Mouse (Mus musculus) E14TG2a.4 (cell line): ENCODE data around the gene Mtch2.

Source experiments
- H3K27me3 ChIP-seq: 2 replicates; pipeline ENCODE4 v1.6.1; 2014; ENCODE audit warnings: low read length, control low read depth; ENCODE audit not compliant: insufficient read depth
- H3K36me3 ChIP-seq: 2 replicates; pipeline ENCODE4 v1.6.1; 2014; ENCODE audit warnings: low read length, control low read depth; ENCODE audit not compliant: insufficient read depth
- H3K4me1 ChIP-seq: replicated peaks from 2 replicates; pipeline ENCODE4 v1.6.1; 2014; ENCODE audit warnings: low read depth, low read length, control low read depth
- H3K4me3 ChIP-seq: replicated peaks from 2 replicates; pipeline ENCODE4 v1.5.1; 2014; ENCODE audit warnings: mild to moderate bottlenecking, low read length
- H3K9me3 ChIP-seq: 2 replicates; pipeline ENCODE4 v1.6.1; 2014; ENCODE audit warnings: low read length, control low read depth
- CTCF ChIP-seq: conservative IDR thresholded peaks from 2 replicates; pipeline ENCODE4 v1.5.1; 2014; ENCODE audit warnings: low read length
- NANOG ChIP-seq: IDR thresholded peaks from 2 replicates; pipeline ENCODE4 v1.6.1; 2014; ENCODE audit warnings: borderline replicate concordance, low read length, mixed read lengths
- POU5F1 ChIP-seq: IDR thresholded peaks from 2 replicates; pipeline ENCODE4 v1.6.1; 2014; ENCODE audit warnings: low read length, borderline replicate concordance

Mtch2 gene

GRCm38 (mm10) chr2:90846955-90847680 is at the start of gene Mtch2:
Gene Mtch2, plus strand, starts transcription at chr2:90847155.
- H3K9me3 ChIP-seq = no peaks in the 10 kb centered on the region
- H3K4me1 ChIP-seq = peaks cover 34% of the 10 kb centered on the region
- TF ChIP-seq NANOG (no peak), CTCF (no peak), POU5F1 (no peak)
- H3K4me3 ChIP-seq = peak within 1 kb of the TSS; percentile 95
- peaks cover 33% of the 10 kb centered on the region for H3K36me3 ChIP-seq
- H3K27me3 ChIP-seq = no peaks in the 10 kb centered on the region

GRCm38 (mm10) chr2:90808241-90809126 is 38.5 kb upstream of the Mtch2 start:
- Histone ChIP-seq H3K9me3 (no peaks in the 10 kb centered on the region), H3K4me1 (no peaks in the 10 kb centered on the region), H3K4me3 (no peak overlapping the region), H3K36me3 (no peaks in the 10 kb centered on the region), H3K27me3 (no peaks in the 10 kb centered on the region)
- TF ChIP-seq POU5F1 (no peak), NANOG (no peak), CTCF (no peak)

GRCm38 (mm10) chr2:90810751-90811150 is 36.2 kb upstream of the Mtch2 start:
- Histone ChIP-seq H3K9me3 (no peaks in the 10 kb centered on the region), H3K4me3 (no peak overlapping the region), H3K4me1 (no peaks in the 10 kb centered on the region), H3K36me3 (no peaks in the 10 kb centered on the region), H3K27me3 (no peaks in the 10 kb centered on the region)
- TF ChIP-seq POU5F1 = no peak
- TF ChIP-seq NANOG = no peak
- no peak for TF ChIP-seq CTCF

GRCm38 (mm10) chr2:90815266-90815665 is 31.7 kb upstream of the Mtch2 start:
- Histone ChIP-seq H3K4me1 (no peaks in the 10 kb centered on the region), H3K27me3 (no peaks in the 10 kb centered on the region), H3K4me3 (no peak overlapping the region), H3K9me3 (no peaks in the 10 kb centered on the region), H3K36me3 (no peaks in the 10 kb centered on the region)
- TF ChIP-seq CTCF = no peak
- TF ChIP-seq POU5F1 = no peak
- TF ChIP-seq NANOG = no peak

DNA sequence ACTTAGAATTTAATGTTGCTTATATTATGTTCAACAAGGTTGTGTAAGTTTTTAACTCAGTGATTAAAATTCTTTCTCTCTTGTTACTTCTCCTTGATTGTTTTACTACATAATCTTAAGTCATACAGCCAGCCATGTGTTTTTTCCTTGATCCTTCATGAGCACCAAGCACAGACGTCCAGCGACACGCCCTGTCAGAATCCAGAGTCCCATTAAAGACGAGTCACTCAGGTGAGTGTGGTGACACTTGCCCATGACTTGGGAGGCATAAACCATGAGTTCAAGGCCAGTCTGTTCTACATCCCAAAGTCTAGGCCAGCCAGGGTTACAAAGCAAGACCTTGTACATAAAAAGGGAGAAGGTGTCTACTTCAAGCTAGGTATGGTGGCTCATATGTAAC is 30.8 kb upstream of the Mtch2 start:
- Histone ChIP-seq H3K4me3 (no peak overlapping the region), H3K9me3 (no peaks in the 10 kb centered on the region), H3K27me3 (no peaks in the 10 kb centered on the region), H3K4me1 (peaks cover 4% of the 10 kb centered on the region; the same call in 1 of the 2 replicates), H3K36me3 (no peaks in the 10 kb centered on the region)
- TF ChIP-seq NANOG (no peak), CTCF (no peak), POU5F1 (no peak)

DNA sequence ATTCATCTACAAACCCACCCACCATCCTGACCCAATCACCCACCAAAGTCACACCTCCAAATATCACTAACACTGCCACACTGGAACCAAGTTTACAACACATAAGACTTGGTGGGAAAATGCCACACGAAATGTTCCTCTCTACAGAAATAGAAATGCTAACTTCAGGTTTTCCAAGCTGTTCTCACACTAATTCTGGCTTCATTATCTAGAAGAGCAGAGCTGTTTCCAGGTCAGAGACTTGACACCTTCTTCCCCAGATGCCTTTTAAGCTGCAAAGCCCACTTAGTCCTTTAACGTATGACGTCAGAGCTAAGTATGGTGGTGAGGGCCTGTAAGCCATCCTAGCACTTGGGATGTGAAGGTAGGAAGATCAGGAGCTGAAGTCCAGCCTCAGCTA is 28.2 kb upstream of the Mtch2 start:
- Histone ChIP-seq H3K27me3 (no peaks in the 10 kb centered on the region), H3K4me1 (peaks cover 21% of the 10 kb centered on the region), H3K36me3 (no peaks in the 10 kb centered on the region), H3K9me3 (no peaks in the 10 kb centered on the region), H3K4me3 (no peak overlapping the region)
- TF ChIP-seq CTCF (no peak), POU5F1 (no peak), NANOG (no peak)

GRCm38 (mm10) chr2:90820894-90821293 is 26.1 kb upstream of the Mtch2 start:
- Histone ChIP-seq H3K36me3 (no peaks in the 10 kb centered on the region), H3K4me1 (peaks cover 27% of the 10 kb centered on the region), H3K27me3 (no peaks in the 10 kb centered on the region), H3K9me3 (peaks cover 8% of the 10 kb centered on the region; the same call in 1 of the 2 replicates), H3K4me3 (no peak overlapping the region)
- no peak for TF ChIP-seq CTCF
- TF ChIP-seq NANOG = no peak
- no peak for TF ChIP-seq POU5F1

GRCm38 (mm10) chr2:90822978-90823377 is 24.0 kb upstream of the Mtch2 start:
- Histone ChIP-seq H3K36me3 (no peaks in the 10 kb centered on the region), H3K4me1 (peaks cover 27% of the 10 kb centered on the region), H3K4me3 (no peak overlapping the region), H3K27me3 (no peaks in the 10 kb centered on the region), H3K9me3 (peaks cover 8% of the 10 kb centered on the region; the same call in 1 of the 2 replicates)
- TF ChIP-seq NANOG (peak; percentile 85), POU5F1 (no peak)
